Mouse (Mus musculus) megakaryocyte, embryonic 14.5 days (primary cell): ENCODE data around the gene Slc22a16.

Experiments
- FLI1 ChIP-seq: IDR thresholded peaks from 2 replicates; pipeline ENCODE4 v1.6.1; 2012; ENCODE audit warnings: low read length, inconsistent platforms, mixed read lengths
- GATA1 ChIP-seq: IDR thresholded peaks from 3 replicates; pipeline ENCODE4 v1.6.1; 2012; ENCODE audit warnings: mixed read lengths, low read length, inconsistent platforms, borderline replicate concordance

DNA sequence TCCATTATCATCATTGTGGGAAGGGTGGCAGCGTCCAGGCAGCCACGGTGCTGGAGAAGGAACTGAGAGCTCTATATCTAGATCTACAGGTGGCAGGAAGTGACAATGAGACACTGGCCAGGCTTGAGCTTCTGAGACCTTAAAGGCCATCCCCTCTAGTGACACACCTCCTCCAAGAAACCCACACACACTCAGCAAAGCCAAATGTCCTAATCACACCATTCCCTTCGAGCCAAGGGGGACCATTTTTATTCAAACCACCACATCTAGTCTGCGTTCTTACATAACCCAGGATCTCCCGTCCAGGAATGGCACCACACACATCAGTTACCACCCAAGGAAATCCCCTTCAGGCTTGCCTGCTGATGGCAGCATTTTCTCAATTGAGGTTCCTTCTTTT, 73.0 kb downstream of the Slc22a16 start:
- TF ChIP-seq GATA1, result no peak
- TF ChIP-seq FLI1, result no peak
